Mouse (Mus musculus) cerebellum, adult 2 months (tissue): ENCODE data around the gene Sytl1. TPM values are rescaled to one million over a fixed set of nuclear protein-coding genes. Genes with fewer than 3 reads are reported as not detected.

Experiments
- DNase-seq, 2 experiments: peaks; one replicate each; pipeline ENCODE4 v3.0.0; 2021
- H3K27ac ChIP-seq: fragments of 200-500 bp; 2 replicates; pipeline ENCODE4 v1.5.1; 2012; ENCODE audit warnings: low read length, control low read depth, inconsistent platforms; ENCODE audit not compliant: insufficient read depth
- H3K27me3 ChIP-seq: fragments of 200-500 bp; 2 replicates; pipeline ENCODE4 v1.6.1; 2012; ENCODE audit warnings: inconsistent platforms, mild to moderate bottlenecking, low read length, moderate library complexity; ENCODE audit not compliant: control insufficient read depth, insufficient read depth
- H3K4me1 ChIP-seq: fragments of 200-500 bp; 2 replicates; pipeline ENCODE4 v1.6.1; 2011; ENCODE audit warnings: low read length; ENCODE audit not compliant: control insufficient read depth, insufficient read depth
- H3K4me3 ChIP-seq: fragments of 200-500 bp; replicated peaks from 2 replicates; pipeline ENCODE3; 2011; ENCODE audit warnings: mild to moderate bottlenecking, low read depth, low read length, control low read depth; ENCODE audit not compliant: insufficient read depth
- CTCF ChIP-seq: fragments of 200-500 bp; IDR thresholded peaks from 2 replicates; pipeline ENCODE4 v1.5.1; 2011; ENCODE audit warnings: low read depth, mild to moderate bottlenecking, control low read depth, low read length, moderate library complexity, borderline replicate concordance; ENCODE audit not compliant: insufficient read depth
- POLR2A ChIP-seq: fragments of 200-500 bp; IDR thresholded peaks from 2 replicates; pipeline ENCODE4 v1.6.1; 2011; ENCODE audit warnings: low read length, control low read depth, borderline replicate concordance; ENCODE audit not compliant: insufficient read depth
- WGBS: fragments of 180-500 bp; shearing (Covaris S2); methylation state at CpG from one replicate; pipeline ENCODE4 v1.1.7; 2018; 5-methylcytosine and 5-hydroxymethylcytosine counted together
- polyA plus RNA-seq: library from polyadenylated mRNA; depleted of rRNA; stranded (reverse); fragments of >200 nt; gene quantifications from 2 replicates; pipeline ENCODE4 v1.2.3, GENCODE M21; 2012

Gene Sytl1
- polyA plus RNA-seq, 1 experiment, result 0.59 TPM

DNA sequence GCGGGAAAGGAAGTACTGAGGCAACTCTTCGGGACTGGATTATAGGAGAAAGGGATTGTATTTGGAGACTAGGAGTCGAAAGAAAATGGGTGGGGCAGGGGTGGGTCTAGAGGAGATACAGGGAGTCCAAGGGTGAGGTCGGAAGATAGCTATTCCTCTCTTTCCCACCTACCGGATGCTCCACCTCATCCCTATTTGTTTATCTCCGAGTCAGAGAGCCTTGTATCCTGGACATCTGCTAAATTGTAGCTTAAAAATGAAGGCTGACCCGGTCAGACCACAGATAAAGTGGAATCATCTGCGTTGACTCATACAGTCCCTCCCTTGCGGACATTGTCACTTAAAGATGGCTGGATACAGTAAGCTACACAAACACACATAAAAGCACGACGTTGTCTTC lies 21.0 kb downstream of the Sytl1 start:
- Histone ChIP-seq H3K4me3 (peak overlapping the region; percentile 81), H3K27me3 (no peaks in the 10 kb centered on the region), H3K27ac (no peak overlapping the region), H3K4me1 (no peaks in the 10 kb centered on the region; the same call in 1 of the 2 replicates)
- no peak for TF ChIP-seq CTCF
- TF ChIP-seq POLR2A, result no peak
- DNase-seq, result no peak
- 37% methylated on average over 11 of the region's 11 CpGs for WGBS

DNA sequence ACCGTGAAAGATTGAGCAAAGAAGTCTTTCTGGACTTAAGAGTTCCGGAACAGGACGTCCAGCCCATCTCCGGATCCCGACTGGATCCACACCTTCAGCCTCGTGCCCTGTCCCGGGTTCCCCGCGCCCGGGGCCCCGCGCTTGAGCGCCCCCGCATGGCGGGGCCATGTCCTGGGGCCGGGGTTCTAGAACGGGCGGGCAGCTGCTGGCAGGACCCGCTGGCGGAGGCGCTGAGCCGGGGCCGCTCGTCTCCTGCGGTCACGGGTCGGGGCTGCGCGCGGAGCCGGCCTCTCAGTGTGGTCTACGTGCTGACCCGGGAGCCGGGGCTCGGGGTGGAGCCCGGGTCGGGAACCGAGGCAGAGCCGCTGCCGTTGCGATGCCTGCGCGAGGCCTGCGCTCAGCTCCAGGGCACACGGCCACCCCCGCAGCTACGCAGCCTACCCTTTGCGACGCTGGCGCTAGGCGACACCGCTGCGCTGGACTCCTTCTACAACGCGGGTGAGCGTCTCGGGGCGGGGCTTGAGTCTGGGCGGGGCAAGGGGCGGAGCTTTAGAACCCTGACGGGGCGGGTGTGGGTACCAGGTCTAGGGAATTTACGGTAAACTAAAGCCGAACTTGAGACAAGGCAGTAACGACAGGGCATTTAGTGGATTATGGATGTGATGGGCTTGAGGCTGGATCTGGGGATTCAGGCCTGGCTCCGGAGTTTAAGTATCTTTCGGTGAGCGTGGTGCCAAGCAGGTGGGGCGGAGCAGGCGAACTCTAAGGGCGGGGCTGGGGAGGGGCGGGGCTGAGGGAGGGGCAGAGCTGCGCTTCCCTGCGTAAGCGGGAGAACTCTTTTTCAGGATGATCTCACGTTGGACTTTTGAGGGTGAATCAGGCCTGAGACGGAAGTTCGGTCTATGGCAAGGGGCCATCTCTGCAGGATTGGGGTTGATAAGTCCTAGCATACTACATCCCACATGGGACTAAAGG lies 21.7 kb downstream of the Sytl1 start:
- TF ChIP-seq POLR2A (peak; percentile 59; the same call in 1 of the 2 replicates), CTCF (no peak)
- H3K4me1 ChIP-seq, result no peaks in the 10 kb centered on the region; the same call in 1 of the 2 replicates
- H3K4me3 ChIP-seq, result peak overlapping the region; percentile 81
- H3K27ac ChIP-seq, result peak overlapping the region; percentile 2; the same call in 1 of the 2 replicates
- peak; percentile 80 to 87 for DNase-seq
- no peaks in the 10 kb centered on the region for H3K27me3 ChIP-seq
- 1% methylated on average over 78 of the region's 78 CpGs for WGBS

DNA sequence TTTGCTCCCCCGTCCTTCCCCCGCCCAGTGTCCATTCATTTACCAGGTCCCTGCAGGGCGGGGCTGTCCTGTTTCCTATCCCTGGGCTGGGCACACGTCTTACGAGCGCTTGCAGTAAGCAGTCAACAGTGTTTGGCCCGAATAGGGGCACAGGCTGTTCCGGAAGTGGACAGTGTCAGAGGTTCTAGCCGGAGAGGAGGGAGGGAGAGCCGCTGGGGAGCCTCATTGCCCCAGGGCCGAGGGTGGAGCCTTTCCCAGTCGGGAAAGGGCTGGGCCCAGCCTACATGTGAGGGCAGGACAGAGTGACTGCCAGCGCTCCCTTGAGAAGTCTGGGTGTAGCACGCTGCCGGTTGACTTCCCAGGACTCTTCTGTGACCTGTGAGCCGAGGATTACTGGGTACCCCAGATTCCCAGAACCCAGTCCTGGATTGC lies 22.4 kb downstream of the Sytl1 start, which contains the start of gene Map3k6:
Gene Map3k6 (plus strand): TSS at position 329 of the 432 bp plus-strand sequence.
- WGBS, result 42% methylated on average over 16 of the region's 16 CpGs
- Histone ChIP-seq H3K27ac (peak within 1 kb of the TSS; percentile 2; the same call in 1 of the 2 replicates), H3K4me1 (no peaks in the 10 kb centered on the region; the same call in 1 of the 2 replicates), H3K4me3 (peak within 1 kb of the TSS; percentile 81), H3K27me3 (no peaks in the 10 kb centered on the region)
- no peak for TF ChIP-seq POLR2A
- TF ChIP-seq CTCF, result no peak
- DNase-seq, result peak in 1 of 2 experiments; percentile 27

DNA sequence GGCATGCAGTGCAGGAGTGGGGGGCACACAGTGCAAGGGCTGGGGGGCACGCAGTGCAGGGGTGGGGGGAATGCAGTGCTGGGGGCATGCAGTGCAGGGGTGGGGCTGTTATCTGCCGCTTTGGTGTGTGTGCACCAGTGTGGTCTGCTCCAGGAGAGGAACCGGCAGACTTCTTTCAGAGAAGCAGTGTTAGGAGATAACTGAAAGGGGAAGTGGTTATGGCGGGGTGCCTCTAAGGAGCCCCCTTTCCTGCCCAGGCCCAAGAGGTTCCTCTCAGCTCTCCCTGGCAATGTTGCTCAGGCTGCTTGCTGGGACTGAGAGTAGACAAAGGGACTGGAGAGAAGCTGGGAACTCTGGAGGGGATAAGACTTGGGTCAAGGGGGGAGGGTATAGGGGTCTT lies 25.0 kb downstream of the Sytl1 start:
- H3K27me3 ChIP-seq, result no peaks in the 10 kb centered on the region
- TF ChIP-seq CTCF (no peak), POLR2A (no peak)
- no peak overlapping the region for H3K27ac ChIP-seq
- WGBS, result 81% methylated on average over 4 of the region's 4 CpGs
- H3K4me1 ChIP-seq, result no peaks in the 10 kb centered on the region; the same call in 1 of the 2 replicates
- H3K4me3 ChIP-seq, result no peak overlapping the region
- DNase-seq, result no peak

DNA sequence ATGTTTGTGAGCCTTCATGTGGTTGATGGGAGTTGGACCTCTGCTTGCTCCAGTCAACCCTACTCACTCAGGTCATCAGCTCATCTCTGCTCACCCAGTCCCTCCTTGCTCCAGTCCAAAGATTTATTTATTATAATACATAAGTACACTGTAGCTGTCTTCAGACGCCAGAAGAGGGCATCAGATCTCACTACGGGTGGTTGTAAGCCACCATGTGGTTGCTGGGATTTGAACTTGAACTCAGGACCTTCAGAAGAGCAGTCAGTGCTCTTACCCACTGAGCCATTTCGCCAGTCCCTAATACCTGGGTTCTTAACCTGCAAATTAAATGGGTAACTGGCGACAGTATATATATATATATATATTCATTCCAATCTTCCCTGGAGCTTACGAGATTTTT lies 27.5 kb downstream of the Sytl1 start:
- DNase-seq, result no peak
- no peaks in the 10 kb centered on the region for H3K4me1 ChIP-seq
- WGBS, result 85% methylated on average over 5 of the region's 5 CpGs
- no peak overlapping the region for H3K27ac ChIP-seq
- H3K27me3 ChIP-seq, result no peaks in the 10 kb centered on the region
- H3K4me3 ChIP-seq, result no peak overlapping the region
- TF ChIP-seq CTCF, result no peak
- no peak for TF ChIP-seq POLR2A

DNA sequence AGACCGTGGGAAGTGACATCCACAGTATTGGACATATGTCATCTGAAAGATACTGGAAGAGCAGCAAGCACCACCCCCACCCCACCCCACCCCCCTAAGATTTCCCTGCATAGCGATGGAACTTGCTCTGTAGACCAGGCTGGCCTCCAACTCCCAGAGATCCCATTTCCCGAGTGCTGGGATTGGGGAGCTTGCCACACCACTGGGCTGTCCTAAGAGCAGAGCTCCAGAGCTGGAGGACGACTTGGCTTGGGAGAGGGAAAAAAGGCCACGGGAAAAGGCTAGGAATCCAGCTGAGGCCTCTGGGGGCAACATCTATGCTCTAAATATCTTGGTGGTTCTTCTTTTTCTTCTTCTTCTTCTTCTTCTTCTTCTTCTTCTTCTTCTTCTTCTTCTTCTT lies 28.1 kb downstream of the Sytl1 start:
- WGBS, result 62% methylated on average over 5 of the region's 5 CpGs
- TF ChIP-seq POLR2A, result no peak
- no peak for TF ChIP-seq CTCF
- no peak overlapping the region for H3K4me3 ChIP-seq
- H3K4me1 ChIP-seq, result no peaks in the 10 kb centered on the region
- no peaks in the 10 kb centered on the region for H3K27me3 ChIP-seq
- H3K27ac ChIP-seq, result no peak overlapping the region
- no peak for DNase-seq

DNA sequence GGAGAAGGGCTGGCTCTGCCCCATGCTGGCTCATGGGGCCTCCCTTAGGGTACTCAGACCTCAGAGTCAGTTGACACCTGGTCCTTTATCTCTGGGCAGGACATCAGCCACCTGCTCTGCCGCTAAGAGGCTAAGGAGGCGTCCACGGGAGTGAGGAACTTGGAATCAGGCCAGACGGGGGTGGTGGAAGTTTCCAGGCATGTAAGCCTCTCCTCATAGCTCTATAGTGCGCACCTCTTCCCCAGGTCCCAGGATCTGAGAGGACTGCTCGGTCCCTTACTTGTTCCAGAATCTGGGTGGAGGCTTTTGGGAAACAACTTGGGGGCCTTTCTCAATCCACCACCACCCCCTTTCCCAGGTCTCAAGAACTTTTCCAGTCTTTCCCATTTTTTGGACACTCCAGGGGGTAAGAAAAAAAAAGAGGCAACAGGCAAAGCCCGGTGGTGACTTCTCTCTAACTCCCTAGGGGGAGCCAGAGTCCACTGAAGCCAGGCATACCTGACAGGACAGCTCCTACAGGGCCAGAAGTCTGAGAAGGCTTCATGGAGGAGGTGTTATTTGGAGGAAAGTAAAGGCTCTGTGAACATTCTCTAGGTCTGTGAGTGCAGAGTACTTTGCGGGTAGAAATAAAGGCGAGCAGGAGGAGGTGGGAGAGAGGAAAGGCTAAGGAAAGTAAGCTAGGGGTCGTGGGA lies 29.5 kb downstream of the Sytl1 start:
- Histone ChIP-seq H3K27me3 (no peaks in the 10 kb centered on the region), H3K4me3 (no peak overlapping the region), H3K27ac (no peak overlapping the region), H3K4me1 (no peaks in the 10 kb centered on the region)
- TF ChIP-seq CTCF, result peak; percentile 51
- no peak for TF ChIP-seq POLR2A
- DNase-seq, result peak in 1 of 2 experiments; percentile 40
- WGBS, result 36% methylated on average over 10 of the region's 10 CpGs

DNA sequence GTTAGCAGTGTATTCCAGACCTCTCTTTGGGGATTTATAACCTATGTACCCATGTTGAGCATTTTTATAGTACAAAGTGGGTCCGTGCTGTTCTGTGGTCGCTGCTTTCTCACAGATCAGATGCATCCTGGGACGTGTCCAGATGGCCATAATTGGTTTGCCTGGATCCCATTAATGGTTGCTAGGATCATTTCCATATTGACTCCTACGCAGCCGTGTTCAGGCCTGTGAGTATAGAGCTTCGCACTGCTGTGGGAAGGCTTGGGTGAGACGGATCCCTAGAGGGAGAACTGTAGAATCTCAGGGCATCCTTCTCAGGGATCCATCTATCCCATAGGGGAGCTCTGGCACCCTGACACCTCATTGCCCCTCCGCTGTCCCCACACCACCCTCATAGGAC lies 33.3 kb downstream of the Sytl1 start:
- Histone ChIP-seq H3K27me3 (no peaks in the 10 kb centered on the region), H3K4me3 (no peak overlapping the region), H3K27ac (no peak overlapping the region), H3K4me1 (no peaks in the 10 kb centered on the region; the same call in 1 of the 2 replicates)
- no peak for TF ChIP-seq CTCF
- no peak for TF ChIP-seq POLR2A
- 61% methylated on average over 8 of the region's 8 CpGs for WGBS
- DNase-seq, result no peak
